Mouse (Mus musculus) liver, postnatal 0 days (tissue): ENCODE data around the gene Gas2l3. TPM values are rescaled to one million over a fixed set of nuclear protein-coding genes. Genes with fewer than 3 reads are reported as not detected.

ENCODE experiments used
- ATAC-seq: fragments of 200-750 bp; cut with Nextera tagmentation; 2 replicates; pipeline ENCODE4 v1.8.0; 2017; ENCODE audit warnings: mild to moderate bottlenecking, moderate library complexity
- DNase-seq: peaks from one replicate; pipeline ENCODE4 v3.0.0-alpha.2; 2016
- H3K27ac ChIP-seq: fragments of 300-500 bp; sonication (generic); 2 replicates; pipeline ENCODE4 v1.5.1; 2014; ENCODE audit warnings: antibody characterized with exemption, moderate library complexity, mild to moderate bottlenecking, low read depth
- H3K27me3 ChIP-seq: fragments of 300-500 bp; sonication (generic); 2 replicates; pipeline ENCODE4 v1.6.1; 2014; ENCODE audit warnings: low read length, control low read depth, mixed read lengths; ENCODE audit not compliant: insufficient read depth
- H3K36me3 ChIP-seq: fragments of 300-500 bp; sonication (generic); replicated peaks from 2 replicates; pipeline ENCODE4 v1.6.1; 2014; ENCODE audit warnings: mild to moderate bottlenecking, control low read depth, low read length, moderate library complexity, mixed read lengths; ENCODE audit not compliant: insufficient read depth
- H3K4me1 ChIP-seq: fragments of 300-500 bp; sonication (generic); 2 replicates; pipeline ENCODE4 v1.6.1; 2014; ENCODE audit warnings: antibody characterized with exemption, mild to moderate bottlenecking, control low read depth; ENCODE audit not compliant: insufficient read depth
- H3K4me2 ChIP-seq: fragments of 300-500 bp; sonication (generic); 2 replicates; pipeline ENCODE4 v1.6.1; 2014; ENCODE audit warnings: low read depth, mild to moderate bottlenecking, low read length, moderate library complexity, mixed read lengths
- H3K4me3 ChIP-seq: fragments of 300-500 bp; sonication (generic); 2 replicates; pipeline ENCODE4 v1.5.1; 2014; ENCODE audit warnings: low read depth, low read length
- H3K9ac ChIP-seq: fragments of 300-500 bp; sonication (generic); replicated peaks from 2 replicates; pipeline ENCODE4 v1.6.1; 2014; ENCODE audit warnings: mild to moderate bottlenecking, moderate library complexity
- H3K9me3 ChIP-seq: fragments of 300-500 bp; sonication (generic); 2 replicates; pipeline ENCODE4 v1.6.1; 2016; ENCODE audit warnings: mild to moderate bottlenecking, control low read depth, low read length, mixed read lengths
- CTCF ChIP-seq: sonication (generic); IDR thresholded peaks from 2 replicates; pipeline ENCODE4 v1.5.1; 2016; ENCODE audit warnings: antibody characterized with exemption, low read depth
- EP300 ChIP-seq: IDR thresholded peaks from 2 replicates; pipeline ENCODE4 v1.6.1; 2016; ENCODE audit warnings: antibody characterized with exemption, low read depth, mild to moderate bottlenecking
- WGBS: fragments of 180-500 bp; shearing (Covaris S2); extraction: QIAGEN DNeasy Blood & Tissue Kit; methylation state at CpG from one replicate; pipeline ENCODE4 v1.1.7; 2014; ENCODE audit not compliant: insufficient replicate concordance; 5-methylcytosine and 5-hydroxymethylcytosine counted together
- polyA plus RNA-seq: library from polyadenylated mRNA; unstranded; fragments of >200 nt; fragmentation: Nextera tagmentation; extraction: Ambion mirVana; gene quantifications from 2 replicates; pipeline ENCODE4 v1.2.1, GENCODE M21; 2015

Gas2l3 gene
- polyA plus RNA-seq, 1 experiment from 2014 or later: 2.9 TPM

GRCm38 (mm10) chr10:89439380-89439779 is 4.4 kb downstream of the Gas2l3 start:
- Histone ChIP-seq H3K9ac (no peak overlapping the region), H3K4me1 (peaks cover 14% of the 10 kb centered on the region), H3K27me3 (no peaks in the 10 kb centered on the region), H3K4me2 (no peak overlapping the region), H3K27ac (no peak overlapping the region), H3K4me3 (no peak overlapping the region), H3K9me3 (no peaks in the 10 kb centered on the region), H3K36me3 (peaks cover 24% of the 10 kb centered on the region)
- ATAC-seq (no peak), DNase-seq (no peak)
- TF ChIP-seq CTCF: no peak
- no peak for TF ChIP-seq EP300
- 62% methylated on average over 7 of the region's 7 CpGs for WGBS

GRCm38 (mm10) chr10:89437996-89438395 is 5.8 kb downstream of the Gas2l3 start:
- ATAC-seq: no peak
- no peak overlapping the region for H3K9ac ChIP-seq

GRCm38 (mm10) chr10:89437472-89437871 is 6.3 kb downstream of the Gas2l3 start:
- Histone ChIP-seq H3K27ac (no peak overlapping the region), H3K4me3 (no peak overlapping the region), H3K9ac (no peak overlapping the region), H3K9me3 (no peaks in the 10 kb centered on the region), H3K36me3 (peaks cover 36% of the 10 kb centered on the region), H3K27me3 (no peaks in the 10 kb centered on the region), H3K4me2 (no peak overlapping the region), H3K4me1 (0 out of 2 replicates have a peak, but pooled peaks cover 7% of the 10 kb centered on the region)
- ATAC-seq (no peak), DNase-seq (no peak)
- TF ChIP-seq EP300: no peak
- TF ChIP-seq CTCF: no peak
- WGBS: 88% methylated on average over 9 of the region's 9 CpGs

More at GRCm38 (mm10) chr10:89437996-89438395, 5.8 kb downstream of the Gas2l3 start:
- TF ChIP-seq EP300 (no peak), CTCF (no peak)
- Histone ChIP-seq H3K36me3 (peaks cover 36% of the 10 kb centered on the region), H3K9me3 (no peaks in the 10 kb centered on the region), H3K4me2 (no peak overlapping the region), H3K27ac (no peak overlapping the region), H3K27me3 (no peaks in the 10 kb centered on the region), H3K4me3 (no peak overlapping the region), H3K4me1 (0 out of 2 replicates have a peak, but pooled peaks cover 9% of the 10 kb centered on the region)
- WGBS: 88% methylated on average over 12 of the region's 12 CpGs
- no peak for DNase-seq

GRCm38 (mm10) chr10:89435920-89436319 is 7.8 kb downstream of the Gas2l3 start:
- Histone ChIP-seq H3K27me3 (no peaks in the 10 kb centered on the region), H3K27ac (no peak overlapping the region), H3K4me2 (no peak overlapping the region), H3K9ac (no peak overlapping the region), H3K4me3 (no peak overlapping the region), H3K36me3 (peaks cover 36% of the 10 kb centered on the region), H3K9me3 (no peaks in the 10 kb centered on the region), H3K4me1 (0 out of 2 replicates have a peak, but pooled peaks cover 6% of the 10 kb centered on the region)
- ATAC-seq (no peak), DNase-seq (no peak)
- TF ChIP-seq CTCF (no peak), EP300 (no peak)
- WGBS: 83% methylated on average over 9 of the region's 9 CpGs

- WGBS: 90% methylated on average over 12 of the region's 12 CpGs
- H3K36me3 ChIP-seq: peaks cover 40% of the 10 kb centered on the region
These were observed 8.4 kb downstream of the Gas2l3 start for GRCm38 (mm10) chr10:89435413-89435812.

GRCm38 (mm10) chr10:89434509-89435210 is 9.1 kb downstream of the Gas2l3 start:
- WGBS: 87% methylated on average over 17 of the region's 17 CpGs
- Histone ChIP-seq H3K4me3 (no peak overlapping the region), H3K9ac (no peak overlapping the region), H3K4me2 (no peak overlapping the region), H3K36me3 (peaks cover 42% of the 10 kb centered on the region), H3K4me1 (0 out of 2 replicates have a peak, but pooled peaks cover 6% of the 10 kb centered on the region), H3K27me3 (no peaks in the 10 kb centered on the region), H3K27ac (no peak overlapping the region), H3K9me3 (no peaks in the 10 kb centered on the region)
- no peak for DNase-seq
- ATAC-seq: no peak
- no peak for TF ChIP-seq EP300
- no peak for TF ChIP-seq CTCF

More at GRCm38 (mm10) chr10:89435413-89435812, 8.4 kb downstream of the Gas2l3 start:
- Histone ChIP-seq H3K4me1 (0 out of 2 replicates have a peak, but pooled peaks cover 6% of the 10 kb centered on the region), H3K9ac (no peak overlapping the region), H3K9me3 (no peaks in the 10 kb centered on the region), H3K27me3 (no peaks in the 10 kb centered on the region), H3K4me3 (no peak overlapping the region), H3K4me2 (no peak overlapping the region), H3K27ac (no peak overlapping the region)
- TF ChIP-seq CTCF (no peak), EP300 (no peak)
- ATAC-seq (no peak), DNase-seq (no peak)
